Mouse (Mus musculus): Measurements from ENCODE around the gene Cemip2.
"Not testable (repeated sequence)": the region's sequence is repeated elsewhere in the genome, so short reads cannot be mapped to it uniquely, and the experiment has no call there.

The Cemip2 gene

GRCm38 (mm10) chr19:21866756-21867155, 88.6 kb downstream of the Cemip2 start:
- DNase-seq (ENCODE audit: low spot score): not testable (repeated sequence)

GRCm38 (mm10) chr19:21868471-21868870, 90.3 kb downstream of the Cemip2 start:
- no peak for DNase-seq (ENCODE audit: low spot score)

GRCm38 (mm10) chr19:21882110-21882940, 104.2 kb downstream of the Cemip2 start:
- DNase-seq (ENCODE audit: low spot score): no peak

- no peak for DNase-seq (ENCODE audit: low spot score)
Measured at GRCm38 (mm10) chr19:21883053-21883452, 104.9 kb downstream of the Cemip2 start.

- DNase-seq (ENCODE audit: low spot score): no peak
Measured at GRCm38 (mm10) chr19:21883922-21884321, 105.8 kb downstream of the Cemip2 start.

GRCm38 (mm10) chr19:21884385-21884784, 106.2 kb downstream of the Cemip2 start:
- DNase-seq (ENCODE audit: low spot score): no peak

GRCm38 (mm10) chr19:21886166-21886657, 108.1 kb downstream of the Cemip2 start:
- no peak for DNase-seq (ENCODE audit: low spot score)

GRCm38 (mm10) chr19:21890699-21891098, 112.6 kb downstream of the Cemip2 start:
- no peak for DNase-seq (ENCODE audit: low spot score)

- no peak for DNase-seq (ENCODE audit: low spot score)
Measured at GRCm38 (mm10) chr19:21894792-21895191, 116.7 kb downstream of the Cemip2 start.

GRCm38 (mm10) chr19:21895540-21895939, 117.4 kb downstream of the Cemip2 start:
- no peak for DNase-seq (ENCODE audit: low spot score)

- no peak for DNase-seq (ENCODE audit: low spot score)
Measured at GRCm38 (mm10) chr19:21897122-21897827, 119.1 kb downstream of the Cemip2 start.

GRCm38 (mm10) chr19:21898015-21898939, 120.1 kb downstream of the Cemip2 start:
- DNase-seq (ENCODE audit: low spot score): no peak

All from testis, postnatal 10 days (tissue).